Mouse (Mus musculus): ENCODE measurements around the gene Tekt2.

DNA sequence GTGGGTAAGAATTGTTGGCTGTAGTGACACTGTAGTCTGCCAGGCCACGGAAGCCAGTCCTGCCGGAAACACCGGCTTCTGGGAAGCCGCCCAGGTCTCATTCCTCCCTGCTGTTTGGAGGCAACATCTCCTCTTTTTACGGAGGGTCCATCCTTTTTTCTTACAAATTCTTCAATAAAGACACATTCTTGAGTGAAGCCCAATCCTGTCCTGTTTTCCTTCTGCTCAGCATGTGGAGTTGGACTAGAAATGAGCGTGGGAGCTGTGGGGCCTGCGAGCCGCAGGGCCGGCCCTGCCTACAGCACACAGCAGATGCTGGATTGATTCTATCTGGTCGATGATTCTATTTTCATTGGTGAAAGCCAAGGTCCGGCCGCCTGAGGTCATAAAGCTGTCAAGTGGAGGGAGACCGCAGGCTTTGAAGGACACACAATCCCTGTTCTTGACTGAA is 49.8 kb downstream of the Tekt2 start:
- TF ChIP-seq CTCF (IDR thresholded peaks at IDR 0.05; ENCODE audit: low read depth) (no peak), EP300 (optimal IDR thresholded peaks at IDR 0.05) (no peak)

Measured in stomach, postnatal 0 days (tissue).